Mouse (Mus musculus) embryonic facial prominence, embryonic 13.5 days (tissue): ENCODE measurements around the gene Nyap1. TPM values are rescaled to one million over a fixed set of nuclear protein-coding genes. Genes with fewer than 3 reads are reported as not detected.
"Not testable (repeated sequence)": the region's sequence is repeated elsewhere in the genome, so short reads cannot be mapped to it uniquely, and the experiment has no call there.

Experiments used
- ATAC-seq: fragments of 200-750 bp; cut with Nextera tagmentation; 2 replicates; pipeline ENCODE4 v1.8.0; 2017; ENCODE audit warnings: low read depth; ENCODE audit not compliant: insufficient number of reproducible peaks, insufficient read depth, low FRiP score, low TSS enrichment
- H3K27ac ChIP-seq: fragments of 300-500 bp; sonication (generic); 2 replicates; pipeline ENCODE4 v1.5.1; 2015; ENCODE audit warnings: moderate library complexity, mild to moderate bottlenecking, inconsistent platforms
- H3K27me3 ChIP-seq: fragments of 300-500 bp; sonication (generic); 2 replicates; pipeline ENCODE4 v1.6.1; 2015; ENCODE audit warnings: mild to moderate bottlenecking, inconsistent platforms
- H3K36me3 ChIP-seq: fragments of 300-500 bp; sonication (generic); 2 replicates; pipeline ENCODE4 v1.6.1; 2015; ENCODE audit warnings: mild to moderate bottlenecking, inconsistent platforms
- H3K4me1 ChIP-seq: fragments of 300-500 bp; sonication (generic); 2 replicates; pipeline ENCODE4 v1.6.1; 2015; ENCODE audit warnings: inconsistent platforms
- H3K4me2 ChIP-seq: fragments of 300-500 bp; sonication (generic); 2 replicates; pipeline ENCODE4 v1.6.1; 2015; ENCODE audit warnings: moderate library complexity, mild to moderate bottlenecking, inconsistent platforms
- H3K4me3 ChIP-seq: fragments of 300-500 bp; sonication (generic); 2 replicates; pipeline ENCODE4 v1.5.1; 2015; ENCODE audit warnings: mild to moderate bottlenecking, inconsistent platforms
- H3K9ac ChIP-seq: fragments of 300-500 bp; sonication (generic); 2 replicates; pipeline ENCODE4 v1.6.1; 2015; ENCODE audit warnings: mild to moderate bottlenecking, inconsistent platforms
- H3K9me3 ChIP-seq: fragments of 300-500 bp; sonication (generic); 2 replicates; pipeline ENCODE4 v1.6.1; 2016; ENCODE audit warnings: inconsistent platforms
- whole genome bisulfite sequencing: fragments of 180-500 bp; shearing (Covaris S2); methylation state at CpG from one replicate; pipeline ENCODE4 v1.1.7; 2015; ENCODE audit warnings: mixed read lengths; 5-methylcytosine and 5-hydroxymethylcytosine counted together
- polyA plus RNA-seq: library from polyadenylated mRNA; unstranded; fragments of >200 nt; fragmentation: Nextera tagmentation; extraction: Ambion mirVana; gene quantifications from 2 replicates; pipeline ENCODE4 v1.2.1, GENCODE M21; 2015

The Nyap1 gene
- polyA plus RNA-seq, 1 experiment from 2014 or later, result 3.5 TPM

DNA sequence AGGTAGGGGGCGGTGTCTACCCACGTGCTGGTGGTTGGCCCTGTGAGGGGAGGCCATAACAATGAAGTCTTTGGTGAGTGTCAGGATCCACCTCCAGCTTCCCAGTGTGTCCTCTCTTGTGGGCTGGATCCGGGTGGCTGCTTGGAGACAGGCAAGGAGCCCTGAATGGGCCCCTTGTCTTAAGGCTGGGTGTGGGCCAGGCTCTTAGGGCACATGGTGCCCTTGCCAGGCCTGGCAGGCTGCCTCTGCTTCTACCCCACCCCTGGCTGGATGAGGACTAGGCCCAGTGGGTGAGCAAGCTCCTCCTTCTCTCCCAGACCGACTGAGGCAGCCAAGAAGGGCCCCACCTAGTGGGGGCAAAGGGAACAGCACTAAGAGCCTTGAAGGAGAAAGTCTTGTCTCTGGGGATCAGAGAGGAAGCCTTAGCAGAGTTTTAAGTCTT is 18.6 kb upstream of the Nyap1 start:
- Histone ChIP-seq H3K4me1 (peaks cover 16% of the 10 kb centered on the region; the same call in 1 of the 2 replicates), H3K9ac (no peak overlapping the region), H3K36me3 (peaks cover 41% of the 10 kb centered on the region), H3K27ac (peak overlapping the region; percentile 48; the same call in 1 of the 2 replicates), H3K4me3 (no peak overlapping the region), H3K9me3 (no peaks in the 10 kb centered on the region), H3K27me3 (no peaks in the 10 kb centered on the region), H3K4me2 (no peak overlapping the region)
- peak; percentile 75 for ATAC-seq
- 19% methylated on average over 4 of the region's 4 CpGs for WGBS

GRCm38 (mm10) chr5:137758921-137759534 is 17.6 kb upstream of the Nyap1 start:
- no peak overlapping the region for H3K4me2 ChIP-seq
- H3K9me3 ChIP-seq, result no peaks in the 10 kb centered on the region
- no peak overlapping the region for H3K4me3 ChIP-seq
- 86% methylated on average over 19 of the region's 19 CpGs for WGBS
- peak overlapping the region; percentile 17; the same call in 1 of the 2 replicates for H3K9ac ChIP-seq
- peak overlapping the region; percentile 48 for H3K27ac ChIP-seq
- no peaks in the 10 kb centered on the region for H3K27me3 ChIP-seq
- H3K4me1 ChIP-seq, result peaks cover 16% of the 10 kb centered on the region; the same call in 1 of the 2 replicates
- ATAC-seq, result no peak
- peaks cover 45% of the 10 kb centered on the region for H3K36me3 ChIP-seq

- no peak overlapping the region for H3K27ac ChIP-seq
- no peaks in the 10 kb centered on the region for H3K9me3 ChIP-seq
- no peak overlapping the region for H3K9ac ChIP-seq
- H3K4me2 ChIP-seq, result no peak overlapping the region
- peaks cover 55% of the 10 kb centered on the region for H3K36me3 ChIP-seq
- no peaks in the 10 kb centered on the region for H3K27me3 ChIP-seq
- no peak for ATAC-seq
- no peak overlapping the region for H3K4me3 ChIP-seq
- H3K4me1 ChIP-seq, result peaks cover 16% of the 10 kb centered on the region; the same call in 1 of the 2 replicates
- WGBS, result 83% methylated on average over 6 of the region's 6 CpGs
Observed at GRCm38 (mm10) chr5:137757887-137758286, 16.5 kb upstream of the Nyap1 start.

DNA sequence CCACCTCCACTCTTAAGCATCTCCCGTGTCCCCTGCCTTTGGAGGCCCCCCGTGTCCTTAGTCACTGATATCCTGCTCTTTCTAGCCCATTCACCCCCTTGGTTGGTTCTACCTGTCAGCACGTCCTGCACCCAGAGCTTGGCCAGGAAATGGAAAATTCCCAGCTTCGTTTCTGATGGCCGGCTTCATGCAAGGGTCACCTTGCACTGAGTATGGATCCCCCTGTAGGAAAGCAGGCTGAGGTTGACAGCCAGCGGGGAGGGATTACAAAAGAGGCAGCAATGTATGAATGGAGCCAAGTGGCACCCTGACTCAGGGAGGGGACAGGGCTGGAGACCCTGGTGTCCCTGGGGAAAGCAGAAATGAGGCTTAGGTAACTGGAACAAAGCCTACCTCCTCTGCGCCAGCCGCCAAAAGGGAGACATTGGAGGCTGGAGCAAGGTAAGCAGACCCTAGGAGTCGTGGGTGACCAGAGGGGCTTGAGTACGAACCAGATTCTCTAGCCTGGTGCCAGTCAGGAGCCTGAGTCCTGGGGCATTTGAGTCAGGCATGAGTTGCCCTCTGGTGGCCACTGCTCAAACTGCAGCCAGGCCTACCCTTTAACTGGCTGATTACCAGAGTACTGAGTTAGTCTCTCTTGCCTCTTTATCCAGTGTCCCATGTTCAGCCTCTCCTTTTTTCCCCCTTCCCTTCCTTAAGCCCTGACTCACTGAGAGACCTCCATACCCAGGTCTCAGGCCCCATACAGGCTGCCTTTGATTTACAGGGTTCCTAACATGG is 15.7 kb upstream of the Nyap1 start:
- H3K9ac ChIP-seq, result peak overlapping the region; percentile 49; the same call in 1 of the 2 replicates
- peaks cover 16% of the 10 kb centered on the region; the same call in 1 of the 2 replicates for H3K4me1 ChIP-seq
- H3K27ac ChIP-seq, result no peak overlapping the region
- H3K27me3 ChIP-seq, result no peaks in the 10 kb centered on the region
- no peak overlapping the region for H3K4me2 ChIP-seq
- no peak for ATAC-seq
- H3K9me3 ChIP-seq, result no peaks in the 10 kb centered on the region
- peaks cover 62% of the 10 kb centered on the region for H3K36me3 ChIP-seq
- H3K4me3 ChIP-seq, result no peak overlapping the region
- WGBS, result 44% methylated on average over 10 of the region's 10 CpGs

DNA sequence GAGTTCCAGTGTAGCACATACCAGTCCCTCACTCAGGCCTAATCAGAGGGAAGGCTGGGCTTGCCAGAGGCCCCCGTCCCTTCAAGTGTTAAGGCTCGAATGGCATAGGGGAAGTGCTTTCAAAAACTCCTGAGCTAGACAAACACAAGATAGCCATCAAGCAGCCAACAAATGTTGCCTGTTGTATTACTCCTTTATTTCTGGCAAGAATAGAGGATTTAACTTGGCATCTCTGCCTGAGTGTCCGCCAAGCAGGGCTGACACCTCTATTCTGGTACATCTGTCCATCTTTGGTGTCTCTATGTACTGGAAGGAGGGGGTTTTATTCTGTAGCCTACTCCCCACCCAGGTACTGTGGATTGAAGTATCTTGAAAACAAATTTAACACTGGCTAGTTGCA is 14.7 kb upstream of the Nyap1 start:
- WGBS, result 68% methylated on average over 3 of the region's 3 CpGs

GRCm38 (mm10) chr5:137755425-137755824 is 14.0 kb upstream of the Nyap1 start:
- Histone ChIP-seq H3K9ac (no peak overlapping the region), H3K4me2 (no peak overlapping the region), H3K4me1 (peaks cover 16% of the 10 kb centered on the region; the same call in 1 of the 2 replicates), H3K4me3 (no peak overlapping the region), H3K27ac (no peak overlapping the region), H3K27me3 (no peaks in the 10 kb centered on the region), H3K36me3 (peaks cover 78% of the 10 kb centered on the region), H3K9me3 (no peaks in the 10 kb centered on the region)
- ATAC-seq, result no peak
- WGBS, result 82% methylated on average over 5 of the region's 5 CpGs

More for the DNA sequence above, 14.7 kb upstream of the Nyap1 start:
- Histone ChIP-seq H3K27ac (no peak overlapping the region), H3K4me1 (peaks cover 16% of the 10 kb centered on the region; the same call in 1 of the 2 replicates), H3K27me3 (no peaks in the 10 kb centered on the region), H3K4me3 (no peak overlapping the region), H3K4me2 (no peak overlapping the region), H3K9me3 (no peaks in the 10 kb centered on the region), H3K9ac (no peak overlapping the region), H3K36me3 (peaks cover 71% of the 10 kb centered on the region)
- ATAC-seq, result no peak

- Histone ChIP-seq H3K9ac (no peak overlapping the region), H3K9me3 (no peaks in the 10 kb centered on the region), H3K4me3 (no peak overlapping the region), H3K4me1 (peaks cover 15% of the 10 kb centered on the region), H3K27ac (peak overlapping the region; percentile 11; the same call in 1 of the 2 replicates), H3K27me3 (no peaks in the 10 kb centered on the region), H3K4me2 (no peak overlapping the region), H3K36me3 (peaks cover 64% of the 10 kb centered on the region)
- WGBS, result 72% methylated on average over 13 of the region's 13 CpGs
- ATAC-seq, result no peak
Observed at GRCm38 (mm10) chr5:137753111-137753832, 11.9 kb upstream of the Nyap1 start.

- H3K4me1 ChIP-seq, result peaks cover 24% of the 10 kb centered on the region
- no peak for ATAC-seq
- no peaks in the 10 kb centered on the region for H3K9me3 ChIP-seq
- H3K4me3 ChIP-seq, result no peak overlapping the region
- no peak overlapping the region for H3K9ac ChIP-seq
- no peak overlapping the region for H3K27ac ChIP-seq
- H3K27me3 ChIP-seq, result no peaks in the 10 kb centered on the region
- WGBS, result 88% methylated on average over 6 of the region's 6 CpGs
- no peak overlapping the region for H3K4me2 ChIP-seq
- peaks cover 56% of the 10 kb centered on the region for H3K36me3 ChIP-seq
Observed at GRCm38 (mm10) chr5:137751988-137752387, 10.6 kb upstream of the Nyap1 start.

DNA sequence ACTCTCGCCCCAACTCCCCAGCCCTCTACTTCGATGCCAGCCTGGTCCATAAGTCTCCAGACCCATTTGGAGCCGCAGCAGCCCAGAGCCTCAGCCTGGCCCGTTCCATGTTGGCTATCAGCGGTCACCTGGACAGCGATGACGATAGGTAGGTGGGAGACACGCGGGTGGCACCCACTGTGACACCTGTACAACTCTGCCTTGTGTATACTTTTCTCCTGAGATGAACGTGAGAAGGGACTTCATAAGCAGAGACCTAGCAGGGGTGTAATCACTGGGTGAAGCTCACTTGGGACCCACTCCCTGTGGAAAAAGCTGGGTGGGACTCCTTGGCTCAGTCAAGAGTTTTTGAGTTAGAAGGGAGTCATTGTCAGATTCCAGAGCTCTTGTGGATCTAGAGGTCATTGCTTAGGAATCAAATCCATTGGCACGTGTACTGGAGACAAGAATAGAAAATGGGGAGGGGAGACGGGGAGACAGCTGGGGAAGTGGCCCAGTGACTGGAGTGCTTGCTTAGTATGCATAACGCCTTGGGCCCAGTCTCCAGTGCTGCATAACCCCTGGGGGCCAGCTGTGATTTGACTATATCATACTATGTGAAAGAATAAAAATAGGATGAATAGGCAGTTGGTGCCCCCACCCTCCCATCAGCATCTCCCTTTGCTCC is 9.9 kb upstream of the Nyap1 start:
- H3K27me3 ChIP-seq, result no peaks in the 10 kb centered on the region
- H3K9me3 ChIP-seq, result no peaks in the 10 kb centered on the region
- peaks cover 24% of the 10 kb centered on the region for H3K4me1 ChIP-seq
- peaks cover 51% of the 10 kb centered on the region for H3K36me3 ChIP-seq
- ATAC-seq, result no peak
- WGBS, result 93% methylated on average over 13 of the region's 13 CpGs
- no peak overlapping the region for H3K9ac ChIP-seq
- no peak overlapping the region for H3K27ac ChIP-seq
- no peak overlapping the region for H3K4me2 ChIP-seq
- no peak overlapping the region for H3K4me3 ChIP-seq

- peaks cover 42% of the 10 kb centered on the region for H3K36me3 ChIP-seq
- peaks cover 28% of the 10 kb centered on the region for H3K4me1 ChIP-seq
- not testable (repeated sequence) for H3K27ac ChIP-seq, H3K4me2 ChIP-seq, H3K4me3 ChIP-seq, H3K27me3 ChIP-seq, ATAC-seq, H3K9me3 ChIP-seq, H3K9ac ChIP-seq
- WGBS, result 98% methylated on average over 6 of the region's 8 CpGs
Observed at GRCm38 (mm10) chr5:137750212-137750611, 8.8 kb upstream of the Nyap1 start.
